Mouse (Mus musculus): ENCODE measurements around the gene Dusp16. TPM values are rescaled to one million over a fixed set of nuclear protein-coding genes. Genes with fewer than 3 reads are reported as not detected.
A peak's percentile ranks its signal among the peaks of the same experiment; 100 is the strongest.

Dusp16 gene
- total RNA-seq, 2 experiments from 2014 or later: 8.6 to 9.5 TPM

GRCm38 (mm10) chr6:134743568-134743967 lies 48.9 kb downstream of the Dusp16 start:
- no peak for DNase-seq (ENCODE audit: low spot score in 2 of 2)

GRCm38 (mm10) chr6:134736853-134737252 lies 55.6 kb downstream of the Dusp16 start:
- peak in 1 of 2 experiments; percentile 24 for DNase-seq (ENCODE audit: low spot score in 2 of 2)

- DNase-seq (ENCODE audit: low spot score in 2 of 2): no peak
These were observed 58.6 kb downstream of the Dusp16 start for GRCm38 (mm10) chr6:134733800-134734221.

- no peak for DNase-seq (ENCODE audit: low spot score in 2 of 2)
These were observed 59.6 kb downstream of the Dusp16 start for GRCm38 (mm10) chr6:134732813-134733212.

GRCm38 (mm10) chr6:134730978-134731377 lies 61.4 kb downstream of the Dusp16 start:
- DNase-seq (ENCODE audit: low spot score in 2 of 2): no peak

- DNase-seq (ENCODE audit: low spot score in 2 of 2): no peak
These were observed 67.0 kb downstream of the Dusp16 start for GRCm38 (mm10) chr6:134725406-134725805.

- no peak for DNase-seq (ENCODE audit: low spot score in 2 of 2)
These were observed 68.4 kb downstream of the Dusp16 start for GRCm38 (mm10) chr6:134723833-134724553.

- DNase-seq (ENCODE audit: low spot score in 2 of 2): no peak
These were observed 69.1 kb downstream of the Dusp16 start for GRCm38 (mm10) chr6:134723326-134723725.

- no peak for DNase-seq (ENCODE audit: low spot score in 2 of 2)
These were observed 69.5 kb downstream of the Dusp16 start for GRCm38 (mm10) chr6:134722906-134723305.

- no peak for DNase-seq (ENCODE audit: low spot score in 2 of 2)
These were observed 70.6 kb downstream of the Dusp16 start for GRCm38 (mm10) chr6:134721729-134722269.

GRCm38 (mm10) chr6:134720150-134720549 lies 72.3 kb downstream of the Dusp16 start:
- DNase-seq (ENCODE audit: low spot score in 2 of 2): no peak

- DNase-seq (ENCODE audit: low spot score in 2 of 2): no peak
These were observed 73.3 kb downstream of the Dusp16 start for GRCm38 (mm10) chr6:134719156-134719555.

GRCm38 (mm10) chr6:134718668-134719065 lies 73.8 kb downstream of the Dusp16 start:
- no peak for DNase-seq (ENCODE audit: low spot score in 2 of 2)

- DNase-seq (ENCODE audit: low spot score in 2 of 2): no peak
These were observed 74.3 kb downstream of the Dusp16 start for GRCm38 (mm10) chr6:134717886-134718667.

- no peak for DNase-seq (ENCODE audit: low spot score in 2 of 2)
These were observed 76.2 kb downstream of the Dusp16 start for GRCm38 (mm10) chr6:134716168-134716587.

- no peak for DNase-seq (ENCODE audit: low spot score in 2 of 2)
These were observed 78.5 kb downstream of the Dusp16 start for GRCm38 (mm10) chr6:134713897-134714296.

- DNase-seq (ENCODE audit: low spot score in 2 of 2): no peak
These were observed 79.1 kb downstream of the Dusp16 start for GRCm38 (mm10) chr6:134713321-134713720.

- DNase-seq (ENCODE audit: low spot score in 2 of 2): no peak
These were observed 82.4 kb downstream of the Dusp16 start for GRCm38 (mm10) chr6:134710020-134710419.

GRCm38 (mm10) chr6:134706467-134706866 lies 86.0 kb downstream of the Dusp16 start:
- DNase-seq (ENCODE audit: low spot score in 2 of 2): no peak

GRCm38 (mm10) chr6:134703053-134703690 lies 89.3 kb downstream of the Dusp16 start:
- no peak for DNase-seq (ENCODE audit: low spot score in 2 of 2)

- no peak for DNase-seq (ENCODE audit: low spot score in 2 of 2)
These were observed 90.2 kb downstream of the Dusp16 start for GRCm38 (mm10) chr6:134702184-134702583.

GRCm38 (mm10) chr6:134701211-134701602 lies 91.2 kb downstream of the Dusp16 start:
- no peak for DNase-seq (ENCODE audit: low spot score in 2 of 2)

Data from layer of hippocampus, postnatal 14 days (tissue).